ENCODE assay signal across 10 mouse cellular contexts in the genomic region with DNA sequence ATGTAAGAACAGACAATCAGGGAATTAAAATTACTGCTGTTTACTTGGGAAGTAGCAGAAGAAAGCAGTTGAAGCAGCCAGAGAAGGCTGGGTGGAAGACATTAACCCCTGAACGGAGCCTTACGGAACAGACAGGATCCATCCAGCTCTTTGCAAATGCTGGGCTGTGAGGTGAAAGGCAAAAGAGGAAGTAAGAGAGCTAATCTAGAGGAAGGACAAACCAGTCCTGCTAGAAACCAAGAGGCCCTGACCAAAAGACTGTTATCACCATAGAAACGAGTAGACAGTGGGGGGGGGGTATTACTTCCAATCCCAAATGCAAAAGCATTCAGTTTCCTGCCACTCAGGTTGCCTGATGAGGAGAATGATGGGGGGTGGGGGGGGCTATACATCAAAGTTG. TPM values are rescaled to one million over a fixed set of nuclear protein-coding genes. Genes with fewer than 3 reads are reported as not detected.
DNase-seq lines count a peak whose midpoint lies in the region; ATAC-seq and TF ChIP-seq lines count a peak whose summit lies in the region.
"Had no signal": no experiment of that assay in that cellular context is flagged by ENCODE, and none has a peak within 500 bp of the region (broad histone marks: within the 10 kb centered on the region; RNA-seq: fewer than 3 reads in every experiment).

No protein-coding gene starts in this region.

- TF ChIP-seq CTCF in layer of hippocampus, adult 2 months (conservative IDR thresholded peaks at IDR 0.05): no peak
- TF ChIP-seq CTCF in cerebellum, adult 2 months (IDR thresholded peaks at IDR 0.05; ENCODE audit: borderline replicate concordance, insufficient read depth, low read depth, low read length): no peak

- H3K27me3 ChIP-seq in hindbrain, embryonic 13.5 days: no peaks in the 10 kb centered on the region
- no peaks in the 10 kb centered on the region for H3K27me3 ChIP-seq in midbrain, embryonic 16.5 days (ENCODE audit: control insufficient read depth, insufficient read depth, low read depth, low read length)
- H3K27me3 ChIP-seq in cerebellum, adult 2 months (ENCODE audit: control insufficient read depth, insufficient read depth, low read length): no peaks in the 10 kb centered on the region
- H3K27me3 ChIP-seq: heart, embryonic 13.5 days had no signal

- H3K4me1 ChIP-seq in hindbrain, embryonic 13.5 days (replicated peaks): peaks cover 80% of the 10 kb centered on the region
- H3K4me1 ChIP-seq in midbrain, embryonic 16.5 days (ENCODE audit: control insufficient read depth, insufficient read depth, low read length): peaks cover 63% of the 10 kb centered on the region
- peaks cover 10% of the 10 kb centered on the region for H3K4me1 ChIP-seq in cerebellum, adult 2 months (ENCODE audit: control insufficient read depth, insufficient read depth, low read length)

- TF ChIP-seq POLR2A in cerebellum, adult 2 months (IDR thresholded peaks at IDR 0.05; ENCODE audit: borderline replicate concordance, insufficient read depth, low read length): no peak

- H3K4me2 ChIP-seq in hindbrain, embryonic 13.5 days: peak overlapping the region; percentile 8
- peak overlapping the region; percentile 19; the same call in 1 of the 2 replicates for H3K4me2 ChIP-seq in midbrain, embryonic 16.5 days (ENCODE audit: low read length)
- H3K4me2 ChIP-seq: heart, embryonic 13.5 days had no signal

- ATAC-seq in hindbrain, embryonic 13.5 days (ENCODE audit: low FRiP score): no peak
- no peak for ATAC-seq in midbrain, embryonic 16.5 days

- H3K9ac ChIP-seq in hindbrain, embryonic 13.5 days: no peak overlapping the region
- no peak overlapping the region for H3K9ac ChIP-seq in midbrain, embryonic 16.5 days (ENCODE audit: low read depth, low read length)
- H3K9ac ChIP-seq: heart, embryonic 13.5 days had no signal

- H3K9me3 ChIP-seq in hindbrain, embryonic 13.5 days: no peaks in the 10 kb centered on the region
- H3K9me3 ChIP-seq in midbrain, embryonic 16.5 days (replicated peaks; ENCODE audit: control insufficient read depth, low read length, poor library complexity, severe bottlenecking): no peaks in the 10 kb centered on the region
- H3K9me3 ChIP-seq: heart, embryonic 13.5 days had no signal

- 61% methylated on average over 3 of the region's 3 CpGs for WGBS in hindbrain, embryonic 13.5 days
- WGBS in midbrain, embryonic 16.5 days: 52% methylated on average over 3 of the region's 3 CpGs
- 72% methylated on average over 3 of the region's 3 CpGs for WGBS in cerebellum, adult 2 months

- no peaks in the 10 kb centered on the region for H3K36me3 ChIP-seq in hindbrain, embryonic 13.5 days
- no peaks in the 10 kb centered on the region for H3K36me3 ChIP-seq in midbrain, embryonic 16.5 days (ENCODE audit: control insufficient read depth, insufficient read depth, low read length)
- H3K36me3 ChIP-seq: heart, embryonic 13.5 days had no signal

- peak overlapping the region; percentile 33; the same call in 1 of the 2 replicates for H3K27ac ChIP-seq in layer of hippocampus, adult 2 months
- peak overlapping the region; percentile 10; the same call in 1 of the 2 replicates for H3K27ac ChIP-seq in hindbrain, embryonic 13.5 days
- 0 out of 2 replicates have a peak overlapping the region, but pooled peaks have one; percentile 18 for H3K27ac ChIP-seq in midbrain, embryonic 16.5 days (ENCODE audit: low read length)
- H3K27ac ChIP-seq in cerebellum, adult 2 months (ENCODE audit: insufficient read depth, low read length): no peak overlapping the region
- H3K27ac ChIP-seq: heart, embryonic 13.5 days had no signal

- DNase-seq in layer of hippocampus, adult 2 months (ENCODE audit: low spot score in 2 of 2): no peak
- no peak for DNase-seq in layer of hippocampus, adult 9-11 months
- DNase-seq in ZHBTc4 (ENCODE audit: low read depth, low spot score): peak; percentile 43
- DNase-seq in layer of hippocampus, adult 9-10 months (ENCODE audit: low spot score): no peak
- DNase-seq in cerebellum, adult 2 months: no peak
- DNase-seq in urinary bladder, postnatal 4 days (ENCODE audit: low spot score in 2 of 2): no peak
- DNase-seq: spleen, adult 18-20 months had no signal

- peak overlapping the region; percentile 5; the same call in 1 of the 2 replicates for H3K4me3 ChIP-seq in layer of hippocampus, adult 2 months
- H3K4me3 ChIP-seq in hindbrain, embryonic 13.5 days: no peak overlapping the region
- no peak overlapping the region for H3K4me3 ChIP-seq in midbrain, embryonic 16.5 days (ENCODE audit: low read depth, low read length)
- no peak overlapping the region for H3K4me3 ChIP-seq in cerebellum, adult 2 months (replicated peaks; ENCODE audit: insufficient read depth, low read depth, low read length)
- H3K4me3 ChIP-seq: heart, embryonic 13.5 days had no signal

RNA-seq across cellular contexts. Expression of gene Gng2, which starts 6.6 kb away (rescaled TPM):
- 100 to 1,000 TPM; 285 to 305 TPM for total RNA-seq in layer of hippocampus, adult 2 months (2021)
- polyA plus RNA-seq in hindbrain, embryonic 13.5 days (2015; fragmentation: Nextera tagmentation; extraction: Ambion mirVana): 374 and 390 TPM in 2 replicates
- 479 and 480 TPM in 2 replicates for polyA plus RNA-seq in midbrain, embryonic 16.5 days (2015; fragmentation: Nextera tagmentation; extraction: Ambion mirVana)
- 62.7 and 64.5 TPM in 2 replicates for polyA plus RNA-seq in cerebellum, adult 2 months (2012; rRNA removed)
